Mouse (Mus musculus): Measurements from ENCODE around the gene Ncor2.

Gene Ncor2

GRCm38 (mm10) chr5:125164465-125165167 lies 14.4 kb downstream of the Ncor2 start:
- peak; percentile 39; the same call in 1 of the 2 replicates for TF ChIP-seq GATA4 (IDR thresholded peaks at IDR 0.05; ENCODE audit: insufficient replicate concordance, low read length)

- no peak; the same call in 1 of the 2 replicates for TF ChIP-seq GATA4 (IDR thresholded peaks at IDR 0.05; ENCODE audit: insufficient replicate concordance, low read length)
These were observed 15.5 kb downstream of the Ncor2 start for GRCm38 (mm10) chr5:125163441-125164050.

- no peak for TF ChIP-seq GATA4 (IDR thresholded peaks at IDR 0.05; ENCODE audit: insufficient replicate concordance, low read length)
These were observed 16.6 kb downstream of the Ncor2 start for GRCm38 (mm10) chr5:125162461-125162860.

DNA sequence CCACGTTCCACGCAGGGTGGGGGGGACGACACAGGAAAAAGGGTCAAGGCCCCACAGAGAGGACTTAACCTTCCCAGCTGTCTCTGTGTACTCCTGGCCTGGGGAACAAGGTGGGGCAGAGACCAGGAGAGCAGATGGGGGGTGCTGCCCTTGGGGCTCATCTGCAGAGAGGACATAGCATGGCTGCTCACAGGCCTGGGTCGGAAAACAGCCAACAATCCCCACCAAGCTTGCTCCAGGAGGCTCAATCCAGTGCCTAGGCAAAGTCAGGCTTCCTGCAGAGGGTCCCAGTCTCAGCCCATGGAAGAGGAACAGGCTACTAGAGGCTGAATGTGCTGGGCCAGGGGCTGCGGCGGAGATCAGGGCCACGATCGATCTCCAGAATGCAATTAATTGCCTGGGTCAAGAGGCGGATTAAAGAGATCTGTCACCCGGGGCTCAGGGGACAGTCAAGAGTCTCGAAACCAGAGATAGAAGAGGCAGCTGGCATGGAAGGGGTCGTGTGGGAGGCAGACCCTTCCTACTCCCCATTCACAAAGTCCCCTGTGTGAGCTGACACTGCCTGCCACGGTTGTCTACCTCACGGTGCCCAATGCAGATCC lies 19.1 kb downstream of the Ncor2 start:
- no peak for TF ChIP-seq GATA4 (IDR thresholded peaks at IDR 0.05; ENCODE audit: insufficient replicate concordance, low read length)

DNA sequence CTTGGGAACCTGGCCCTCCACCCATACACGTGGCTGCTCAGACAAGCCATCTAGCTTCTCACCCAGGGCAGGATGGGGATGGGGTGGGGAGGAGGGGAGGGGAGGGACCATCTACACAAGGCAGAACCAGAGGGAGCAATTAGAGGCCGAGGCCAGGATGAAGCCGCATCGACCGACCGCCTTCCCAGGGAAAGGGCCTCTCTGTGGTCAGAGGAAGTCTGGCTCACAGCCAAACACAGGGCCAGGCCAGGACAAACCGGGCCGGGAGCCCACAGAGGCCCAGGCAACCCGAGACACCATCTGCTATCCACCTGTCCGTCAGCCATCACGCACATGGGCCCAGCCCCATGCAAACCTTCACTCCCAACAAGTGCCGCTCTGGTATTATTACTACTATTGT lies 19.7 kb downstream of the Ncor2 start:
- TF ChIP-seq GATA4 (IDR thresholded peaks at IDR 0.05; ENCODE audit: insufficient replicate concordance, low read length), result no peak

- no peak for TF ChIP-seq GATA4 (IDR thresholded peaks at IDR 0.05; ENCODE audit: insufficient replicate concordance, low read length)
These were observed 20.6 kb downstream of the Ncor2 start for GRCm38 (mm10) chr5:125158232-125158961.

DNA sequence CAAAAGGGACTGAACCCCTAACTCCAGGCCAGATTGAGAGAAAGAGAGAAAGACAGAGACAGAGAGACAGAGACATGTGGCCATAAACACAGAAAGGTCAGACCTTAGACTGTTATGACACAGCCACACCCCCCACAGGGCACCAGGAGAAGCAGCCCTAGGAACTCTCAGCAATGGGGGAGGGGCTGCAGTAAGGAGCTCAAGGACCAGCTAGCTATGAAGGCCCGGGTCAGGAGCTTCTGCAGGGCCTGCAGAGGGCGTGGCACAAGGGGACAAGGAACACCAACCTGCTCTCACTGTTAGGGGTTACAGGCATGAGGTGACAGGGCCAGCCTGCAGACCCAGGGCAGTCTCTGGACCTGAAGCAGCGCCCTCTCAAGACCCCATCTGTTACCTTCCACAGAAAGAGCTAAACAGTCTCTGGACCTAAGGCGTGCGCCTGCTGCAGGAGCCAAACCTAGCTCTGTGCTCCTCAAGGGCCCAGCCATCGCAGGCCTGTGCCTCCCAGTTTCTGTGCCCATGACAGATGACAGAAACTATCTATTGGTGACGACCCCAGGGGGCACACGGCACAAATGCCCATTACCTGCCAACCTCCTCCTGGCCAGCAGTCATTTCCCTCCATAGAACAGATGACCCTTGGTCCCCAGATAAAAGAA lies 21.5 kb downstream of the Ncor2 start:
- no peak for TF ChIP-seq GATA4 (IDR thresholded peaks at IDR 0.05; ENCODE audit: insufficient replicate concordance, low read length)

- no peak for TF ChIP-seq GATA4 (IDR thresholded peaks at IDR 0.05; ENCODE audit: insufficient replicate concordance, low read length)
These were observed 22.4 kb downstream of the Ncor2 start for GRCm38 (mm10) chr5:125156418-125157205.

DNA sequence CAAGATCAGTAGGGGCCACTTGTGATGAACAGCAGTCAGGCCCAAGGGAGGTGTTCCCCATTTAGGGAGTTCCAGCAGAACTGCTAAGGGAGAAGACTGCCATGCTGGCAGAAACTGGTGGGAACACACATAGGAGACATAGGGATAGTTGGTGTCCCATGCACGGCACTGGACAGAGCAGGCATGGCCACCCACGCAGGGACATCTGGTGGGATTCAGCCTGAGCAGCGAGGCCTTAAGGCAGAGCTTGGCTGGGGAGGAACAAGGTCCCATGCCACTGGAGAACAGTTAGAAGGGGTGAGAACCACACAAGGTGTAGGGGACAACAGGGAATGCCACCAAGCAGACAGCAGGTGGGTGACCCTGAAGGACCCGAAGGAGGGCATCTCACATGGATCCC lies 23.6 kb downstream of the Ncor2 start:
- no peak for TF ChIP-seq GATA4 (IDR thresholded peaks at IDR 0.05; ENCODE audit: insufficient replicate concordance, low read length)

DNA sequence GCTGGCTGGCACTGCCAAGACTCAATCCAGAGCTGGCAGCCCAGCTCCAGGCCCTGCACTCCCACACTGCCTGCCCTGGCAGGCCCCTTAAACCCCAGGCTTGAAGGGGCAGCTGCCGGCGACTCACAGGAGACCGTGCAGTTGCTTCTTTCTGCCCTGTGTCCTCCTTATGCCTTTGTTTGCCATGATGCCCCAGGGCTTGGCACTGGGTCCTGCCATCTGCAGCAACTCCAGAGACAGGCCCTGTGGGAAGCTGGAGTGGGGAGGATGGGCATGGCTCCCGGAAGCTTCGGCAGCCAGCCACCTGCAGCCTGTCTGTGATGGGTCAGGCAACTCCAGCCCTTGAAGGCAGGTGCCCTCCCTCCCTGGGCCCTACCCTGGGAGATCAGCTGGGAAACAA lies 24.0 kb downstream of the Ncor2 start:
- TF ChIP-seq GATA4 (IDR thresholded peaks at IDR 0.05; ENCODE audit: insufficient replicate concordance, low read length), result no peak

- no peak for TF ChIP-seq GATA4 (IDR thresholded peaks at IDR 0.05; ENCODE audit: insufficient replicate concordance, low read length)
These were observed 24.8 kb downstream of the Ncor2 start for GRCm38 (mm10) chr5:125154178-125154577.

- TF ChIP-seq GATA4 (IDR thresholded peaks at IDR 0.05; ENCODE audit: insufficient replicate concordance, low read length), result no peak
These were observed 25.7 kb downstream of the Ncor2 start for GRCm38 (mm10) chr5:125153201-125153816.

DNA sequence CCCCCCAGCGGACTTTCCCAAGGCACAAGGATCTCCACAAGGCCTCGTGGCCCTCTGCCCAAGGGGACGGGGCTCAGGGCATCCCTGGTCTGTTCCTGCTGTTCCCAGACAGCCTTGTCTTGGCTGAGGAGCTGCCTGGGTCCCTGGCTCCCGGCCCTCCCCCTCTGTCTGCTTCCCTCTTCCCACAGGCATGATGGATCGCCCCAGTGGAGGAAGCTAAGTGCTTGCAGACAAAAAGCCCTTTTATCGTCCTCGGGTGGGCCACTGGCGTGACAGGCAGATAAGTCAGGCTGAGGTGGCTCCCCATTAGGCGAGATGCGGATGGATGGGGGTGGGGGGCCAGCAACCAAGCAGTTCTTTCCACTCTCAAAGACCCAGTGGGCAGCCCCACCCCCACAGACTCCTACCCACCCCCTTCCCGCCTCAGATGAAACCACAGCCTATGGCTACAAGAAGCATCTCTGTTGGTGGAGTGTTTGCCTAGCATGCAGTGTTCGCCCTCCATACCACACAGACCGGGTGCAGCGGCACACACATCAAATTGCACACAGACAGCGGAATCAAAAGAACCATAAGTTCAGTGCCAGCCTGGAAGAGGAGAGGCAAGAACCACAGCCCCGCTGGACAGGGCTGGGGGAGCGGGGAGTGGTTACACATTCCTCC lies 27.0 kb downstream of the Ncor2 start:
- peak; percentile 38; the same call in 1 of the 2 replicates for TF ChIP-seq GATA4 (IDR thresholded peaks at IDR 0.05; ENCODE audit: insufficient replicate concordance, low read length)
